Mouse (Mus musculus): ENCODE data around the gene Men1. TPM values are rescaled to one million over a fixed set of nuclear protein-coding genes. Genes with fewer than 3 reads are reported as not detected.

The Men1 gene
- polyA plus RNA-seq, 1 experiment = 28.1 TPM

GRCm38 (mm10) chr19:6376255-6376564, 41.4 kb downstream of the Men1 start:
- Histone ChIP-seq H3K4me3 (ENCODE audit: insufficient read depth, low read length) (no peak overlapping the region), H3K27ac (ENCODE audit: insufficient read depth, low read depth, low read length) (no peak overlapping the region), H3K4me1 (ENCODE audit: control insufficient read depth, insufficient read depth, low read length) (no peaks in the 10 kb centered on the region)
- TF ChIP-seq POLR2A (IDR thresholded peaks at IDR 0.05; ENCODE audit: borderline replicate concordance, low read depth, low read length) (no peak), CTCF (IDR thresholded peaks at IDR 0.05; ENCODE audit: low read depth, low read length) (peak; percentile 67)

GRCm38 (mm10) chr19:6376643-6377042, 41.9 kb downstream of the Men1 start:
- Histone ChIP-seq H3K27ac (ENCODE audit: insufficient read depth, low read depth, low read length) (no peak overlapping the region), H3K4me1 (ENCODE audit: control insufficient read depth, insufficient read depth, low read length) (no peaks in the 10 kb centered on the region)

GRCm38 (mm10) chr19:6377327-6378040, 42.7 kb downstream of the Men1 start:
- no peak for TF ChIP-seq CTCF (IDR thresholded peaks at IDR 0.05; ENCODE audit: low read depth, low read length)
- no peak for TF ChIP-seq POLR2A (IDR thresholded peaks at IDR 0.05; ENCODE audit: borderline replicate concordance, low read depth, low read length)
- no peak overlapping the region for H3K27ac ChIP-seq (ENCODE audit: insufficient read depth, low read depth, low read length)
- H3K4me3 ChIP-seq (ENCODE audit: insufficient read depth, low read length) = no peak overlapping the region
- no peaks in the 10 kb centered on the region for H3K4me1 ChIP-seq (ENCODE audit: control insufficient read depth, insufficient read depth, low read length)

More at GRCm38 (mm10) chr19:6376643-6377042, 41.9 kb downstream of the Men1 start:
- TF ChIP-seq POLR2A (IDR thresholded peaks at IDR 0.05; ENCODE audit: borderline replicate concordance, low read depth, low read length) = no peak
- no peak overlapping the region for H3K4me3 ChIP-seq (ENCODE audit: insufficient read depth, low read length)

DNA sequence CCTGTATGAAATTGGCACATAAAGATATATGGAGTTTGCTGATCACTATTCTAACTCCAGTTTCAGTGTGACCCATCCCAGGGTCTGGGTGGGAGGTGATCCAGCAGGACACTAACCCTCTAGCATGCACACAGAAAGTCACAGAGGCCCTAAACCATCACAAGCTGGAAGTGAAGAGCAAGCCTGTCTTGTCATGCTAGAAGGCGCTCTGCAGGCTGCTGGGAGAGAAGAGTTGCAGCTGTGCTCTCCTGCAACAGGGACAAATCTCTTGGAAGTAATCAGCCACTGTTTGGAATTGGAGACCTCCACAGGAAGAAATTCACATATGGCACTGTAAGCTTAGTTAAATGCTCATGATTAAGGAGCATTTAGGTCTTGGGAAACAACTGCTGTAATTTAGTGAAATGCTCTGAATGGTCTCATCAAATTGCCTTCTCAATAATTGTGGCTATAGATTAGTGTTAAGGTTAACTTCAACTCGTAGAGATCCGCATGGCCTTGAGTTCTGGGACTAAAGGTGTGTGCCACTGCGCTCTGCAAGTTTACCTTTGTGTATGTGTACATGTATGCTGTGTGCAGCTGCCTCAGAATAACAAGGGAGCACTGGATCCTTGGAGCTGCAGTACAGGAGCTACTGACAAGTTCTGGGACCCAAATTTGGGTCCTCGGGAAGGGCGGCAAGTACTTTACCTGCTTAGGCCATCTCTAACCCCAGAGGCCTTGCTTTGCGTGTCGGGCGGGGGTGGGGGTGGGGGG, 45.8 kb downstream of the Men1 start:
- no peaks in the 10 kb centered on the region for H3K4me1 ChIP-seq (ENCODE audit: control insufficient read depth, insufficient read depth, low read length)
- TF ChIP-seq CTCF (IDR thresholded peaks at IDR 0.05; ENCODE audit: low read depth, low read length) (no peak), POLR2A (IDR thresholded peaks at IDR 0.05; ENCODE audit: borderline replicate concordance, low read depth, low read length) (no peak)
- H3K4me3 ChIP-seq (ENCODE audit: insufficient read depth, low read length) = no peak overlapping the region
- no peak overlapping the region for H3K27ac ChIP-seq (ENCODE audit: insufficient read depth, low read depth, low read length)

- H3K4me1 ChIP-seq (ENCODE audit: control insufficient read depth, insufficient read depth, low read length) = no peaks in the 10 kb centered on the region
- H3K27ac ChIP-seq (ENCODE audit: insufficient read depth, low read depth, low read length) = no peak overlapping the region
- H3K4me3 ChIP-seq (ENCODE audit: insufficient read depth, low read length) = no peak overlapping the region
- no peak for TF ChIP-seq POLR2A (IDR thresholded peaks at IDR 0.05; ENCODE audit: borderline replicate concordance, low read depth, low read length)
- no peak for TF ChIP-seq CTCF (IDR thresholded peaks at IDR 0.05; ENCODE audit: low read depth, low read length)
Observed at GRCm38 (mm10) chr19:6381238-6381637, 46.5 kb downstream of the Men1 start.

DNA sequence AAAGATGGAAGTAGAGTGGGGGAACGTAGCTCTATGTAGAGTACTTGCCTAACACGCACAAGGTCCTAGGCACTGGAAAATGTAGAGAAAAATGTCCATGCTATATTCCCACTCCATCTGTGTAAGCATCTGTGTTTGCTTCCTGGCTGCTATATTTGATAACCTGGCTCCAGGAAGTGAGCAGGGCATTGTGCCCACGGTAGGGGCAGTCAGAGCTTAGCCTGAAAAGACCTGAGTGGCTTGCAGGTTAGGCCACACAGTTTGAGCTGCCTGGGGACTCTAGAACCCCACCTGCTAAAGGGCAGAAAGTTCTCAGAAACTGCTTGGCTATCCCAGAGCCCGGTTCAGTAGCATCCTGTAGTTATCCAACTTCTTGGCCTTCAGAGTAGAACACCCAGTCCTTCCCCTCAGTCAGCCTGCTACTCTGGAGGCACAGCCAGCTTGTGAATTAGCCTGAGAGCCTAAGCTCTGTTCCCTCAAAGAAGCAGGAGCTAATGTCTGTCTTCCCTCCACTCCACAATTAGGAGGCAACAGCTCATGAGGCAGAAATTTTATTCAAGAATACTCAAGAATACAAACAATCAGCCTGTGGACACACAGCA, 47.6 kb downstream of the Men1 start:
- Histone ChIP-seq H3K27ac (ENCODE audit: insufficient read depth, low read depth, low read length) (no peak overlapping the region), H3K4me3 (ENCODE audit: insufficient read depth, low read length) (no peak overlapping the region), H3K4me1 (ENCODE audit: control insufficient read depth, insufficient read depth, low read length) (no peaks in the 10 kb centered on the region)
- no peak for TF ChIP-seq CTCF (IDR thresholded peaks at IDR 0.05; ENCODE audit: low read depth, low read length)
- TF ChIP-seq POLR2A (IDR thresholded peaks at IDR 0.05; ENCODE audit: borderline replicate concordance, low read depth, low read length) = no peak

- H3K4me1 ChIP-seq (ENCODE audit: control insufficient read depth, insufficient read depth, low read length) = no peaks in the 10 kb centered on the region
- no peak for TF ChIP-seq POLR2A (IDR thresholded peaks at IDR 0.05; ENCODE audit: borderline replicate concordance, low read depth, low read length)
- no peak for TF ChIP-seq CTCF (IDR thresholded peaks at IDR 0.05; ENCODE audit: low read depth, low read length)
- H3K4me3 ChIP-seq (ENCODE audit: insufficient read depth, low read length) = no peak overlapping the region
- H3K27ac ChIP-seq (ENCODE audit: insufficient read depth, low read depth, low read length) = no peak overlapping the region
Observed at GRCm38 (mm10) chr19:6383470-6383869, 48.7 kb downstream of the Men1 start.

- Histone ChIP-seq H3K4me1 (ENCODE audit: control insufficient read depth, insufficient read depth, low read length) (no peaks in the 10 kb centered on the region), H3K27ac (ENCODE audit: insufficient read depth, low read depth, low read length) (no peak within 1 kb of the TSS), H3K4me3 (ENCODE audit: insufficient read depth, low read length) (no peak within 1 kb of the TSS)
- no peak for TF ChIP-seq CTCF (IDR thresholded peaks at IDR 0.05; ENCODE audit: low read depth, low read length)
- no peak for TF ChIP-seq POLR2A (IDR thresholded peaks at IDR 0.05; ENCODE audit: borderline replicate concordance, low read depth, low read length)
Observed at GRCm38 (mm10) chr19:6384128-6384527, 49.3 kb downstream of the Men1 start, which contains the start of gene Pygm. TSS of gene Pygm (plus strand) at chr19:6384399.

- H3K4me1 ChIP-seq (ENCODE audit: control insufficient read depth, insufficient read depth, low read length) = no peaks in the 10 kb centered on the region
- TF ChIP-seq CTCF (IDR thresholded peaks at IDR 0.05; ENCODE audit: low read depth, low read length) = no peak
- no peak overlapping the region for H3K4me3 ChIP-seq (ENCODE audit: insufficient read depth, low read length)
- H3K27ac ChIP-seq (ENCODE audit: insufficient read depth, low read depth, low read length) = no peak overlapping the region
Observed at GRCm38 (mm10) chr19:6384954-6385353, 50.2 kb downstream of the Men1 start.

GRCm38 (mm10) chr19:6385419-6385818, 50.6 kb downstream of the Men1 start:
- Histone ChIP-seq H3K4me1 (ENCODE audit: control insufficient read depth, insufficient read depth, low read length) (no peaks in the 10 kb centered on the region), H3K4me3 (ENCODE audit: insufficient read depth, low read length) (no peak overlapping the region), H3K27ac (ENCODE audit: insufficient read depth, low read depth, low read length) (no peak overlapping the region)
- TF ChIP-seq CTCF (IDR thresholded peaks at IDR 0.05; ENCODE audit: low read depth, low read length) (no peak), POLR2A (IDR thresholded peaks at IDR 0.05; ENCODE audit: borderline replicate concordance, low read depth, low read length) (no peak)
